ENCODE assay signal across 16 mouse cellular contexts in the genomic region with DNA sequence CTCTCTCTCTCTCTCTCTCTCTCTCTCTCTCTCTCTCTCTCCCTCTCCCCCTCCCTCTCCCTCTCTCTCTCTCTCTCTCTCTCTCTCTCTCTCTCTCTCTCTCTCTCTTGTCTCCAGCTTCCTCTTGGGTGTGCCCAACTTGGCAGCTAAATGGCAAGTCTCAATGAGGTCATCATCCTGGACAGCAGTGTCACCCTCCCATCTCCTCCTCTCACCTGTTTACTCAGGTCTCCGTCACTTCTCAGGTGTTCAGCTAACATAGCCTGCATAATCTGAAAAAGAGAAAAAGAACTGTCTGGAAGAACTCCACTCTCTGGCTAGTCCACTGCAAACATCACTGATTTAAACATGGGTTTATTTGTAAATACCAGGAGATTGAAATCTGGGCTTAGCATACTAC.
"Had no signal": no experiment of that assay in that cellular context is flagged by ENCODE, and none has a peak within 500 bp of the region (broad histone marks: within the 10 kb centered on the region; RNA-seq: fewer than 3 reads in every experiment).

No protein-coding gene starts in this region.

- H3K27me3 ChIP-seq: neural tube, embryonic 12.5 days; neural tube, embryonic 13.5 days; neural tube, embryonic 15.5 days; stomach, embryonic 15.5 days had no signal

- H3K9me3 ChIP-seq: neural tube, embryonic 12.5 days; neural tube, embryonic 13.5 days; neural tube, embryonic 15.5 days; stomach, embryonic 15.5 days had no signal

- H3K4me3 ChIP-seq: neural tube, embryonic 12.5 days; neural tube, embryonic 13.5 days; neural tube, embryonic 15.5 days; stomach, embryonic 15.5 days had no signal

- DNase-seq: retina, postnatal 1 day; right cerebral cortex, adult 18-20 months; right cerebral cortex, postnatal 14 days; right cerebral cortex, postnatal 25 days; right cerebral cortex, postnatal 4 days; spleen, adult 18-20 months; thymus, adult 18-20 months; thymus, adult 2 months; thymus, postnatal 14 days; thymus, postnatal 25 days; thymus, postnatal 36 days; thymus, postnatal 4 days had no signal

- H3K4me1 ChIP-seq: neural tube, embryonic 12.5 days; neural tube, embryonic 13.5 days; neural tube, embryonic 15.5 days; stomach, embryonic 15.5 days had no signal

- H3K9ac ChIP-seq: neural tube, embryonic 12.5 days; neural tube, embryonic 13.5 days; neural tube, embryonic 15.5 days; stomach, embryonic 15.5 days had no signal

- H3K27ac ChIP-seq: neural tube, embryonic 12.5 days; neural tube, embryonic 13.5 days; neural tube, embryonic 15.5 days; stomach, embryonic 15.5 days had no signal

- H3K36me3 ChIP-seq: neural tube, embryonic 12.5 days; neural tube, embryonic 13.5 days; neural tube, embryonic 15.5 days; stomach, embryonic 15.5 days had no signal

- H3K4me2 ChIP-seq: neural tube, embryonic 12.5 days; neural tube, embryonic 13.5 days; neural tube, embryonic 15.5 days; stomach, embryonic 15.5 days had no signal
